Mouse (Mus musculus) brain, adult 2 months (tissue): ENCODE measurements at regions not wholly inside any gene's neighbourhood (a gene's known extent, or its start where the extent isn't known, plus 50 kb on each side); places are given as distances from the start of the nearest gene placed in this dataset.
"Not testable (repeated sequence)": the region's sequence is repeated elsewhere in the genome, so short reads cannot be mapped to it uniquely, and the experiment has no call there.

ENCODE experiments used
- DNase-seq: peaks from one replicate; pipeline ENCODE4 v3.0.0; 2011; ENCODE audit warnings: low read depth, low spot score

DNA sequence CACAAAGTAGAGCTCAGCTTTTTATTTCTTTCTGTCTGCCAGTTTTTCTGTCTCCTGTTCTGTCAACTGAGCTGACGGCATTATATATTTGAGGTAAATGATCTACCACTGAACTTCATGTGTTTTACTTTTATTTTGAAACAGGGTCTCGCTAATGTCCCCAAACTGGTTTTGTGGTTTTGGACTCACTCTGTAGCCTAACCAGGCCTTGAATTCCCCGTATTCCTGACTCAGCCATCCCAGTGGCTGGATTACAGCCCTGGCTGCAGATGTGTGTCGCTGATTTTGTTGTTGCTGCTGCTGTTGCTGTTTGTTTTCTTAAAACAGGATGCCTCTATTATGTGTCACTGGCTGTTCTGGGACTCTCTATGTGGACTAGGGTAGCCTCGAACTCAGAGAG is 317.3 kb upstream of the Irx1 start:
- no peak for DNase-seq

DNA sequence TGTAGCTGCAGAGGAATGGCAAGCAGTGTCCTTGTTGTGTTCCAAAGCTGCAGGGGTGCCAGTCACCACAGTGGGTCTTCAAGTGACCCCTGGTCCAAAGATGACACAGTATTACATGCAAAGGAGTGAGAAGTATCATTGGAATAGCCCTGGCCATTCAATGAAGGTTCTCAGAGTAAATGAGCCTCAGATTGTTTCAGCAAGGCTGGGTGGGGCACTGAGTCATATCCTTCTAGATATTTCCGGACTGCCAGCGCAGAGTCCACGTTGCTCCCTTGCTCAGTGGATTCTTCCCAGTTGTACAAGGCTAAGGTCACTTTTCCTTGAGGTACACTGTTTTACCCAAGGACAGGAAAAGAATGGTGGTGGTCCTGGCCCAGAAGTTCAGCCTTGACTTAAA is 319.2 kb upstream of the Irx1 start:
- DNase-seq = no peak

DNA sequence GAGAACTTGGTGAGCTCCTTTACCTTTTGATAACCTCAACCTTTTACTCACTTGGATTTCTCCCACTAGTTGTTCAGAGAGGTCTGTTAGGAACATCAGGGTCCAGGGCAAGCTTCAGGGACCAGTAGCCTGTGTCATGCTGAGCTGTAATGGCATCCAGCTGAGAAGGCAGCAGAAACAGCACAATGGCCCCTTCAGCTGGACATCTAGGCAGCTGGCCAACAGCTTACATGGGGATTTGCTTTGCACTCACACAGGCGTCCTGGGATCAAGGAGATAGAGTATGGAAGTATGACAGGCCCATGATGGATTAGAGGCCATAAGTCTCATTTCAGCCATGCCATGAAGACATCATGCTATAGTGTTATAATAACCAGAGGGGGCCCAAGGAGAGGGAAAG is 320.2 kb upstream of the Irx1 start:
- DNase-seq = no peak

DNA sequence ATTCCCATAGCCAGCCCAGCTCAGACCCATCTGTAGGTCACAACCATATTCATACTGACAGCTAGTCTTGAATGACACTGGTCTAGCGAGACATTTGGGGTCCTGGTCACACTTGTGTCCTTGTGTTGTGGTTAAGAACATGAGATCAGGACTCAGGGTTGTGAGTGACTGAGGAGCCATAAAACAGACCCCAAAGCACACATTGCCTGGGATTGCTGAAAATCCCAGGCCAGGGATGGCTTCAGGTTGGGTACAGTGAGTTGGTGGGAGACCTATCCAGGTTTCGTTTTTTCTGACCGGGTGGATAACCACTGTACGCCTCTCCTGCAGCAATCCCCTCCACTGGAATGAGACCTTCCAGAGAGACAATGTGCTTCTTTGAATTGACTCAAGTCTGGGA is 322.8 kb upstream of the Irx1 start:
- no peak for DNase-seq

DNA sequence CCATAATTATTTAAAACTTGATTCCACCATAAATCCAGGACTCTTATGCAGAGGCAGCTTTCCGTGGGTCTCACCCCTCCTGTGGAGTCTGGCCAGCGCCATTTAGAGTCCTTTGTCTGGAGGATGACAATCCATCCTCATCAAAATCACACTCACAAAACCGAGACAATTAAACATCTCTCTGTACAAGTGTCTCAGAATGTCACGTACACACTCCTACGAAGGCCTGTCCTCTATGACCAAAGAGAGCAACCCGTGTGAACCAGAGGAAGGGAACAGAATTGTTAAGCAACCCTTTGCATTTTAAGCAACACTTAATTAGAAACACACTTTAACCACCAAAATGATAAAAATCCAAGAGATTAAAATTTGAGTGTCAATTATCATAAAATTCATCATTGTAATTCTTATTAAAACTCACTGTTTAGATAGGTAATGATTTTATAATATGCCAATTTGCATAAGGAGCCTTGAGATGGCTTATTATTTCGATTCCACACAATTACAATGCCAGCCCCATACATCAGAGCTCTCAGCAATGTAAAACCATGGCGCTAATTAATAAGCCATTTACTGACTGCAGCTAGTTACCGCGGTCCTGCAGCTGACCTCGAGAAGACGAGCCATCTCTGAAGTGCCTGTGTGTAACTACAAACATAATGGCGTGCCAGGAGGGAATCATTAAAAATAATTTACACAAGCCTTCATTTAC is 325.0 kb upstream of the Irx1 start:
- no peak for DNase-seq

- DNase-seq = no peak
Observed at GRCm38 (mm10) chr13:72289093-72289501, 325.6 kb upstream of the Irx1 start.

DNA sequence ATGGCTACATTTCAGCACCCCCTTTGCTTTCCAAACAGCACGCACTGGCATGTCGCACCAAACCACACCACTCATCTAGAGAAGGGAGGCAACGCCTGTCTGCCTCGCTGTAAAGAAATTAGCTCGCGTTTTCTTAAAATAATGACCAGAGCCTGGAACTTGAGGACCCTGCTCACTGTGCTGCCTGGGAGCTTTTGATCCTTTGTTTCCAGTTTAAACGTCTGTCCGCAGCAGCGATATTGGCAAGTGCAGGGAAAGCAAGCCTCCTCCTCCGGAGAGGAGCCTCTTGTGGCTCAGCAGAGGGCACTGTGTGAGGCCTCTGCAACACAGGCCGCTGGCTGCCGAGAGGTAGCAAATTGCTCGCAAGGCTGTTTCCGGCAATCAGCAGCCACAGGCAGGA is 328.8 kb upstream of the Irx1 start:
- peak; percentile 26 for DNase-seq

DNA sequence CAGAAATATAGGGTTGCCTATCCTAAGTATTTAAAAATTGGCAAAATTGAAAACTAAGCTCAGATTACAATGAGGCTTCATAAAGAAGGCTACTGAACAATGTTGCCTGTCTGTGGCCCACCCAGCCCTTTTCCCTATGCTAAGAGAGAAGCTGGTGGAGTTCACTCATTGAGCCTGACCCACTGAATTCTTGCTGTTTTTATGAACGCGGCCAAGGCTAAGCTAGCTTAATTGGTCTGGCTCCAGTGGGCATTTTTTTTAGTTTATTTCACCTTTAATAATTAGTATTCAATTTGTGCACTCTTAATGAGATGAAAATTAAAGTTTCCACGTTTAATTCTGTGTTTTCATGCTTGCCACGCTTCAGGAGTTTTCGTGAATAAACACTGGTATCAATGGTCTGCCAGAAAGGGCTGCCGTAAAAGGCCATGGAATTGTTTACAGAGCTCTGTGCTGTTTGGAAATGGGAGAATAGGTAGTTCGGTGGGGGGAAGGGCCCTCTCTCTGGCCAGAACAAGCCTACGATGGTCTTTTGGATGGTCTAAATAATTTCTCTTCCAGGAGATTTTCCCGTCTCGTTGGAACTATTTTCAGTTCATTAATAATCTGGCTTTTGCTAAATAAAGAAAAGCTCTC is 329.7 kb upstream of the Irx1 start:
- DNase-seq = no peak

GRCm38 (mm10) chr13:72298264-72298870 is 330.3 kb upstream of the Irx2 start:
- DNase-seq = peak; percentile 5

- DNase-seq = no peak
Observed at GRCm38 (mm10) chr13:72299660-72300059, 329.0 kb upstream of the Irx2 start.

- DNase-seq = no peak
Observed at GRCm38 (mm10) chr13:72301114-72301513, 327.5 kb upstream of the Irx2 start.

DNA sequence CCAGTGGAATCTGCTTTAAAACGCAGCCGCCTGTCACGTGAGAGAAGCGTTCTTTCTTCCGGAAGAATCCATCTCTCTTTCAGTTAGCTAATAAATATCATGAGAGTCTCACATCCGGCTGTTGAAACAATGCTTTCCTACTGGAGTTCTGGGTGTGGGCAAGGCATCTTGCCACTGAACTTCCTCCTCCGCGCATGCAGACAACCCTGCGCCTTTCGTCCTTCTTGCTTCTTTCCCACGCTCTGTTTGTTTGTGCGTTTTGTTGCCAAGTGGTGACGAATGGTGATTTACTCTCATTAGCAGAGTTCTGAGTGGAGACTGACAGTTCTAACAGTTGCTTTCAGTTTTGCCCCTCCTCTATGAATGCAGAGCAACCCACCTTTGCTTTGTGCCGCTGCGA is 326.8 kb upstream of the Irx2 start:
- DNase-seq = peak; percentile 6

GRCm38 (mm10) chr13:72302436-72303125 is 326.0 kb upstream of the Irx2 start:
- no peak for DNase-seq

DNA sequence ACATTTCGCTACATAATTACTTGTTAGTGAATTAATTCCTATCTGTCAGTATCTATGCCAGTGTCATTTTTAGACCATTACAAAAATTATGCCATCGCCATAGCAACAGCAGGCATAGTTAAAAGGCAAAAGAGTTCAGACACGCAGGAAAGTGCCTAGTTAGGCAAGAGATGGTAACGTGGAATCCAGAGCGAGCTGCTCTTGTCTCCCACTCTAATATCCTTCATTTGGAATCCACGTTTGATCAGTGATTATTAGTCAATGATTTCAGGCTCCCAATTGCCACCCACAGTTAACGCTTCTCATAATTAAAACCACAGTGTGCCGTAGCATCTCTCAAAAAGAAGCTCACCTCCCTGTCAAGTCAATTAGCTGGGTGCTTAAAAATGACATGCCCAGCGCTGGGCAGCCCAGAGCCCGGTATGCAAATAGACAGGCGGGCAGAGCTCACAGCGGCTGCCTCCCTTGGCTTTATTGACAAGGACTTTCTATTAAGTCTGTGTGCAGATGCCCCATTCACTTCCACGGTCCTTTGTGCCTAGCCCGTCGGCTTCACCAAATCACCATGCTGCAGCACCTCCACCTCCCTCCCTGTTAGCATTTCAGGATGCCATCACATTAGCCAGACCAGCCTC is 325.4 kb upstream of the Irx2 start:
- DNase-seq = peak; percentile 21

DNA sequence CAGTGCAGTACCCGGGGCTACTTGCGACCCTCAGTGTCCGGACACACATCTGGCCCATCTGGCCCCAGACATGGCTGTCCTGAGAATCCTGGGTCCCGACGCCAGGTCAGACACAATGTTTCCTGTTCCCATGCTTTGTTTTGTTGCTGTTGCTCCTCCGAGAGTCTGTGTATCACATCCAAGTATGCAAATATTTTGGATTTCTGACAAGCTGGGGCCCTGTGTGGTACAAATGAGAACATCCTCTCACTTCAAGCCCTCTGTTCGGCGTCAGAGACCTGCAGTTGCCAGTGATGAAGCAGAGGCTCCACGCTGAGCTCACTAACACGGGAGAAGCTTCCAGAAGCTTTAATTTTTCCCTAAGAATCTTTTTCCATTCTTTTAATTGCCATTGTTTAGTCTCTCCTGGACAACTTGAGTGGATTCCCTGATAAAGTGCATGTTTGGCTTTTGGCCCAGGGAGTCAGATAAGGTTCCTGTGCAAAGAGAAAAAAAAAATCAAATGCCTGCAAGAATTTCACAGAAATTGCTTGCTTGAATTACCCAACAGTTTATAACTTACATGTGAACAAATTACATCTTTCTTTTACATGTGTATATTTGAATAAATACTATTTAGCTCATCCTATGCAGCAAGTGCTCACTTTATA is 304.5 kb upstream of the Irx2 start:
- DNase-seq = no peak

- not testable (repeated sequence) for DNase-seq
Observed at GRCm38 (mm10) chr13:72326201-72326600, 302.4 kb upstream of the Irx2 start.

- no peak for DNase-seq
Observed at GRCm38 (mm10) chr13:72345647-72346133, 282.9 kb upstream of the Irx2 start.

GRCm38 (mm10) chr13:72346207-72346943 is 282.2 kb upstream of the Irx2 start:
- no peak for DNase-seq

GRCm38 (mm10) chr13:72346944-72347586 is 281.6 kb upstream of the Irx2 start:
- no peak for DNase-seq

GRCm38 (mm10) chr13:72352641-72353181 is 275.9 kb upstream of the Irx2 start:
- no peak for DNase-seq
